In the genomic region with DNA sequence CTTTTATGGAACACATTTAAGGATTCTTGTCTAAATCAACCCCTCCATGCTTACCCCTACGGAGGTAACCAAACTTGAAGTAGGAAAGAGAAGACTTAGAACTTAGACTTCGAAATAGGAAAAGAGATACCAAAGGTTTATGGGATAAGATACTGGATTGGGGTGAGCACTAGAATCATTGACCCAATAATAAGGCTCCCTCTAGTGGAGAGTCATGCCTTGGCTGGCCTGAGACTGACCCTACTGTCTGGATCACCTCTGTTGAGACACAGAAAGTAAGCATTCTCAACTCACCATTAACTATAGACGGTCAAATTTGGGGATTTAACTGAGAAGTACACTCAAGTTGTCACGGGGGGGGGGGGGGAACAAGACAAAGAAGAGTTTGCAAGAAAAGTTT, we compare ENCODE assay signal across 9 mouse cellular contexts.
A peak's percentile ranks its signal among the peaks of the same experiment; 100 is the strongest.
DNase-seq lines count a peak whose midpoint lies in the region; ATAC-seq and TF ChIP-seq lines count a peak whose summit lies in the region.
"Had no signal": no experiment of that assay in that cellular context is flagged by ENCODE, and none has a peak within 500 bp of the region (broad histone marks: within the 10 kb centered on the region; RNA-seq: fewer than 3 reads in every experiment).

No protein-coding gene starts in this region.

- no peak overlapping the region for H3K4me2 ChIP-seq in CH12.LX (ENCODE audit: insufficient read depth, low read depth, poor library complexity, severe bottlenecking)
- no peak overlapping the region for H3K4me2 ChIP-seq in forebrain, postnatal 0 days (ENCODE audit: low read depth)

- dilution Hi-C loops in CH12.LX (cut with MboI; ENCODE audit: extremely low pct_ligation_motif_present, extremely low pct_unique_long_range_greater_than_20kb, low sequenced_read_pairs) = no loop called here

- ATAC-seq in forebrain, postnatal 0 days = no peak

- in situ Hi-C loops in CH12.LX (cut with MboI; ENCODE audit: low pct_ligation_motif_present, low pct_unique_long_range_greater_than_20kb, low sequenced_read_pairs) = loop anchor here (10.0 kb wide), 1 partner anchor 229 kb away; no protein-coding TSS in a partner anchor

- H3K27me3 ChIP-seq in heart, adult 2 months (ENCODE audit: control insufficient read depth, insufficient read depth, low read length) = no peaks in the 10 kb centered on the region
- no peaks in the 10 kb centered on the region for H3K27me3 ChIP-seq in heart, embryonic 10.5 days (ENCODE audit: insufficient read depth, poor library complexity, severe bottlenecking)
- no peaks in the 10 kb centered on the region for H3K27me3 ChIP-seq in CH12.LX (replicated peaks)
- no peaks in the 10 kb centered on the region for H3K27me3 ChIP-seq in forebrain, postnatal 0 days (ENCODE audit: insufficient read depth, low read length)

- no peak for TF ChIP-seq EP300 in heart, adult 2 months (IDR thresholded peaks at IDR 0.05; ENCODE audit: insufficient read depth, low read depth, low read length)
- no peak for TF ChIP-seq EP300 in CH12.LX (IDR thresholded peaks at IDR 0.05; ENCODE audit: low read length)

- no peaks in the 10 kb centered on the region for H3K4me1 ChIP-seq in heart, adult 2 months (ENCODE audit: control insufficient read depth, insufficient read depth, low read length)
- H3K4me1 ChIP-seq in heart, embryonic 10.5 days = no peaks in the 10 kb centered on the region
- no peaks in the 10 kb centered on the region for H3K4me1 ChIP-seq in CH12.LX (ENCODE audit: control insufficient read depth in 1 of 2, insufficient read depth in 2 of 2)
- no peaks in the 10 kb centered on the region for H3K4me1 ChIP-seq in forebrain, postnatal 0 days (ENCODE audit: insufficient read depth)

- TF ChIP-seq CTCF in heart, adult 2 months (IDR thresholded peaks at IDR 0.05) = peak; percentile 74
- TF ChIP-seq CTCF in CH12.LX (conservative IDR thresholded peaks at IDR 0.05 in 1 of 2, IDR thresholded peaks at IDR 0.05 in 1 of 2; ENCODE audit: low read depth in 2 of 2, low read length in 2 of 2) = peak; percentile 50 to 79
- peak; percentile 53 for TF ChIP-seq CTCF in forebrain, postnatal 0 days (IDR thresholded peaks at IDR 0.05; ENCODE audit: low read depth)

- intact Hi-C loops in heart, adult 2 months (cut with DNase I) = loop anchor here (1.0 kb wide), 1 partner anchor 220 kb away; no protein-coding TSS in a partner anchor

- 28% methylated on average over 4 of the region's 4 CpGs for WGBS in heart, adult 2 months
- 35% methylated on average over 4 of the region's 4 CpGs for WGBS in heart, embryonic 10.5 days
- 43% methylated on average over 4 of the region's 4 CpGs for WGBS in forebrain, postnatal 0 days

- H3K27ac ChIP-seq in heart, adult 2 months = no peak overlapping the region
- H3K27ac ChIP-seq in heart, embryonic 10.5 days = no peak overlapping the region
- no peak overlapping the region for H3K27ac ChIP-seq in CH12.LX (ENCODE audit: insufficient read depth, low read depth)
- no peak overlapping the region for H3K27ac ChIP-seq in forebrain, postnatal 0 days (ENCODE audit: low read depth, low read length)

- DNase-seq in heart, adult 2 months = peak; percentile 10 to 20
- DNase-seq in heart, embryonic 10.5 days (ENCODE audit: low spot score) = no peak
- DNase-seq in CH12.LX (ENCODE audit: extremely low read depth) = peak; percentile 47
- peak; percentile 63 for DNase-seq in brain, adult 2 months (ENCODE audit: low read depth, low spot score)
- no peak for DNase-seq in forebrain, postnatal 0 days
- DNase-seq in lung, postnatal 10 days = peak; percentile 23
- no peak for DNase-seq in yolk sac, embryonic 10.5 days (ENCODE audit: low spot score)
- DNase-seq in urinary bladder, postnatal 4 days (ENCODE audit: low spot score in 2 of 2) = no peak

- TF ChIP-seq POLR2A in heart, adult 2 months (IDR thresholded peaks at IDR 0.05; ENCODE audit: insufficient read depth, low read depth, low read length) = no peak
- no peak for TF ChIP-seq POLR2A in CH12.LX (IDR thresholded peaks at IDR 0.05; ENCODE audit: low read depth, low read length)

- no peaks in the 10 kb centered on the region for H3K36me3 ChIP-seq in heart, adult 2 months (ENCODE audit: control insufficient read depth, insufficient read depth, low read length)
- H3K36me3 ChIP-seq in heart, embryonic 10.5 days = no peaks in the 10 kb centered on the region
- no peaks in the 10 kb centered on the region for H3K36me3 ChIP-seq in CH12.LX (replicated peaks in 1 of 2; ENCODE audit: control insufficient read depth in 1 of 2, insufficient read depth in 1 of 2, low read length in 1 of 2)
- no peaks in the 10 kb centered on the region for H3K36me3 ChIP-seq in forebrain, postnatal 0 days (ENCODE audit: insufficient read depth)

- H3K9ac ChIP-seq in heart, adult 2 months (ENCODE audit: low read depth, low read length) = no peak overlapping the region
- no peak overlapping the region for H3K9ac ChIP-seq in CH12.LX (ENCODE audit: insufficient read depth, low read depth)
- H3K9ac ChIP-seq in forebrain, postnatal 0 days = no peak overlapping the region

- peak; percentile 69 for TF ChIP-seq RAD21 in CH12.LX (IDR thresholded peaks at IDR 0.05; ENCODE audit: low read depth, low read length)

- no peaks in the 10 kb centered on the region for H3K79me2 ChIP-seq in heart, adult 2 months (replicated peaks; ENCODE audit: control insufficient read depth, insufficient read depth, low read length)
- no peaks in the 10 kb centered on the region for H3K79me2 ChIP-seq in CH12.LX (replicated peaks; ENCODE audit: control insufficient read depth, extremely low read depth, insufficient read depth, poor library complexity, severe bottlenecking)

- no peaks in the 10 kb centered on the region for H3K9me3 ChIP-seq in heart, embryonic 10.5 days
- no peaks in the 10 kb centered on the region for H3K9me3 ChIP-seq in CH12.LX (replicated peaks; ENCODE audit: low read length)
- H3K9me3 ChIP-seq in forebrain, postnatal 0 days (ENCODE audit: low read length) = no peaks in the 10 kb centered on the region

- H3K4me3 ChIP-seq in heart, adult 2 months = no peak overlapping the region
- no peak overlapping the region for H3K4me3 ChIP-seq in heart, embryonic 10.5 days
- no peak overlapping the region for H3K4me3 ChIP-seq in CH12.LX (replicated peaks in 1 of 3; ENCODE audit: low read depth in 2 of 3, low read length in 2 of 3, poor library complexity in 1 of 3)
- no peak overlapping the region for H3K4me3 ChIP-seq in forebrain, postnatal 0 days (ENCODE audit: low read depth, low read length)
- H3K4me3 ChIP-seq: myocyte had no signal

TF ChIP-seq in CH12.LX, 34 proteins besides CTCF, POLR2A, EP300 and RAD21:
- TF ChIP-seq BHLHE40 (IDR thresholded peaks at IDR 0.05; ENCODE audit: low read depth, low read length) (no peak), MEF2A (IDR thresholded peaks at IDR 0.05; ENCODE audit: borderline replicate concordance, low read depth, low read length) (no peak), IRF4 (IDR thresholded peaks at IDR 0.05; ENCODE audit: low read depth, low read length) (no peak), SMC3 (IDR thresholded peaks at IDR 0.05; ENCODE audit: low read depth, low read length) (peak; percentile 83), HCFC1 (IDR thresholded peaks at IDR 0.05; ENCODE audit: low read depth, low read length) (no peak), USF2 (conservative IDR thresholded peaks at IDR 0.05; ENCODE audit: low read depth, low read length) (no peak), ZKSCAN1 (IDR thresholded peaks at IDR 0.05; ENCODE audit: borderline replicate concordance, low read depth, low read length) (no peak), POLR2AphosphoS2 (IDR thresholded peaks at IDR 0.05; ENCODE audit: low read depth, low read length) (no peak), ZC3H11A (IDR thresholded peaks at IDR 0.05; ENCODE audit: low read depth, low read length) (peak; percentile 24; the same call in 1 of the 2 replicates)
TF ChIP-seq in CH12.LX: peak in this region for 2.

Comparison
In these comparisons a context has a peak if more than half of its experiments do, and no peak if none do; other contexts are left out.
1. DNase-seq: peak in heart, adult 2 months (2 of 2), CH12.LX (single experiment), brain, adult 2 months (single experiment) and lung, postnatal 10 days (single experiment); none in heart, embryonic 10.5 days (single experiment), forebrain, postnatal 0 days (single experiment), yolk sac, embryonic 10.5 days (single experiment) and urinary bladder, postnatal 4 days (0 of 2).
2. Peak in every context shown above with its lines, with median percentiles within 50 percentile points of each other: CTCF ChIP-seq.